Mouse (Mus musculus) CH12.LX (cell line): Measurements from ENCODE around the gene Asic4. TPM values are rescaled to one million over a fixed set of nuclear protein-coding genes. Genes with fewer than 3 reads are reported as not detected.
A peak's percentile ranks its signal among the peaks of the same experiment; 100 is the strongest.

ENCODE experiments used
- DNase-seq: peaks from one replicate; pipeline ENCODE4 v3.0.0-alpha.2; 2013; ENCODE audit errors: extremely low read depth
- H3K27ac ChIP-seq: 2 replicates; pipeline ENCODE4 v1.5.1; 2012; ENCODE audit warnings: low read depth, mild to moderate bottlenecking, control low read depth, moderate library complexity; ENCODE audit not compliant: insufficient read depth
- H3K27me3 ChIP-seq: replicated peaks from 2 replicates; pipeline ENCODE3; 2012; ENCODE audit warnings: inconsistent platforms
- H3K36me3 ChIP-seq, 2 experiments: replicated peaks in 1 of 2; 2 replicates each; pipeline versions ENCODE3 to v1.6.1; 2012; ENCODE audit warnings: inconsistent platforms in 1 of 2, low read length in 1 of 2, mild to moderate bottlenecking in 1 of 2, mixed read lengths in 1 of 2, moderate library complexity in 1 of 2; ENCODE audit not compliant: control insufficient read depth in 1 of 2, insufficient read depth in 1 of 2
- H3K4me1 ChIP-seq, 2 experiments: 2 replicates each; pipeline ENCODE4 v1.6.1; 2012; ENCODE audit warnings: inconsistent platforms in 1 of 2, moderate library complexity in 1 of 2; ENCODE audit not compliant: insufficient read depth in 2 of 2, control insufficient read depth in 1 of 2
- H3K4me2 ChIP-seq: 2 replicates; pipeline ENCODE4 v1.6.1; 2012; ENCODE audit warnings: low read depth, mild to moderate bottlenecking, control low read depth; ENCODE audit not compliant: poor library complexity, insufficient read depth, severe bottlenecking
- H3K4me3 ChIP-seq, 3 experiments: fragments of 150-350 bp in 1 of 3; sonication (generic) in 1 of 3; replicated peaks in 1 of 3; 2 replicates each; pipeline versions ENCODE3 to v1.5.1; 2011 to 2012; ENCODE audit warnings: low read depth in 2 of 3, low read length in 2 of 3, mild to moderate bottlenecking in 2 of 3, moderate library complexity in 2 of 3, control low read depth in 1 of 3, improper control_type of control experiment in 1 of 3, inconsistent platforms in 1 of 3, mixed read lengths in 1 of 3; ENCODE audit not compliant: poor library complexity in 1 of 3
- H3K79me2 ChIP-seq: replicated peaks from 2 replicates; pipeline ENCODE4 v1.6.1; 2012; ENCODE audit warnings: mild to moderate bottlenecking, moderate library complexity; ENCODE audit not compliant: control insufficient read depth, poor library complexity, insufficient read depth, severe bottlenecking; ENCODE audit errors: extremely low read depth
- H3K9ac ChIP-seq: 2 replicates; pipeline ENCODE4 v1.6.1; 2012; ENCODE audit warnings: low read depth, mild to moderate bottlenecking, control low read depth, moderate library complexity; ENCODE audit not compliant: insufficient read depth
- H3K9me3 ChIP-seq: replicated peaks from 2 replicates; pipeline ENCODE3; 2012; ENCODE audit warnings: low read length, inconsistent platforms, mixed read lengths
- E2F4 ChIP-seq: IDR thresholded peaks from 2 replicates; pipeline ENCODE4 v1.6.1; 2011; ENCODE audit warnings: low read depth, low read length, improper control_type of control experiment; ENCODE audit not compliant: insufficient replicate concordance
- EP300 ChIP-seq: IDR thresholded peaks from 2 replicates; pipeline ENCODE4 v1.6.1; 2011; ENCODE audit warnings: low read length, improper control_type of control experiment
- ETS1 ChIP-seq: conservative IDR thresholded peaks from 2 replicates; pipeline ENCODE4 v1.6.1; 2012; ENCODE audit warnings: low read depth, mild to moderate bottlenecking, inconsistent platforms, low read length, improper control_type of control experiment, moderate library complexity
- GABPA ChIP-seq: IDR thresholded peaks from 2 replicates; pipeline ENCODE4 v1.6.1; 2012; ENCODE audit warnings: low read depth, low read length, improper control_type of control experiment, inconsistent platforms; ENCODE audit not compliant: insufficient replicate concordance
- IRF4 ChIP-seq: IDR thresholded peaks from 2 replicates; pipeline ENCODE4 v1.6.1; 2014; ENCODE audit warnings: low read depth, mild to moderate bottlenecking, inconsistent platforms, low read length, improper control_type of control experiment
- JUND ChIP-seq: conservative IDR thresholded peaks from 2 replicates; pipeline ENCODE4 v1.6.1; 2011; ENCODE audit warnings: low read depth, low read length, improper control_type of control experiment
- KAT2A ChIP-seq: IDR thresholded peaks from 2 replicates; pipeline ENCODE4 v1.6.1; 2012; ENCODE audit warnings: low read length, improper control_type of control experiment, inconsistent platforms; ENCODE audit not compliant: insufficient replicate concordance
- MAX ChIP-seq: IDR thresholded peaks from 2 replicates; pipeline ENCODE4 v1.6.1; 2011; ENCODE audit warnings: low read length, improper control_type of control experiment
- MEF2A ChIP-seq: IDR thresholded peaks from 2 replicates; pipeline ENCODE4 v1.6.1; 2014; ENCODE audit warnings: low read depth, mild to moderate bottlenecking, inconsistent platforms, low read length, improper control_type of control experiment, borderline replicate concordance
- MYC ChIP-seq: IDR thresholded peaks from 2 replicates; pipeline ENCODE4 v1.6.1; 2011; ENCODE audit warnings: low read depth, mild to moderate bottlenecking, improper control_type of control experiment, low read length
- NRF1 ChIP-seq: IDR thresholded peaks from 2 replicates; pipeline ENCODE4 v1.6.1; 2014; ENCODE audit warnings: low read depth, mild to moderate bottlenecking, inconsistent platforms, low read length, improper control_type of control experiment, moderate library complexity
- PAX5 ChIP-seq: IDR thresholded peaks from 2 replicates; pipeline ENCODE4 v1.6.1; 2012; ENCODE audit warnings: low read length, inconsistent platforms, mixed read lengths
- RAD21 ChIP-seq: IDR thresholded peaks from 2 replicates; pipeline ENCODE4 v1.6.1; 2011; ENCODE audit warnings: low read depth, mild to moderate bottlenecking, low read length, improper control_type of control experiment, moderate library complexity
- RCOR1 ChIP-seq: conservative IDR thresholded peaks from 2 replicates; pipeline ENCODE4 v1.6.1; 2012; ENCODE audit warnings: low read depth, mild to moderate bottlenecking, inconsistent platforms, low read length, improper control_type of control experiment
- SMC3 ChIP-seq: IDR thresholded peaks from 2 replicates; pipeline ENCODE4 v1.6.1; 2011; ENCODE audit warnings: low read depth, low read length, improper control_type of control experiment
- TCF12 ChIP-seq: IDR thresholded peaks from 2 replicates; pipeline ENCODE4 v1.6.1; 2014; ENCODE audit warnings: low read depth, mild to moderate bottlenecking, inconsistent platforms, low read length, improper control_type of control experiment
- UBTF ChIP-seq: IDR thresholded peaks from 2 replicates; pipeline ENCODE4 v1.6.1; 2012; ENCODE audit warnings: low read depth, mild to moderate bottlenecking, inconsistent platforms, low read length, improper control_type of control experiment, moderate library complexity
- USF1 ChIP-seq: IDR thresholded peaks from 2 replicates; pipeline ENCODE4 v1.6.1; 2014; ENCODE audit warnings: low read depth, mild to moderate bottlenecking, inconsistent platforms, low read length, improper control_type of control experiment
- ZKSCAN1 ChIP-seq: IDR thresholded peaks from 2 replicates; pipeline ENCODE4 v1.6.1; 2012; ENCODE audit warnings: low read depth, inconsistent platforms, low read length, improper control_type of control experiment, borderline replicate concordance
- ZMIZ1 ChIP-seq: IDR thresholded peaks from 2 replicates; pipeline ENCODE4 v1.6.1; 2012; ENCODE audit warnings: low read depth, mild to moderate bottlenecking, inconsistent platforms, low read length, improper control_type of control experiment
- dilution Hi-C: fragments of 300-500 bp; cut with MboI; formaldehyde crosslinking; loops from 2 replicates; pipeline ENCODE4 v1.14.3; 2020; ENCODE audit warnings: low sequenced_read_pairs; ENCODE audit not compliant: extremely low pct_unique_long_range_greater_than_20kb, extremely low pct_ligation_motif_present
- in situ Hi-C: fragments of 300-500 bp; cut with MboI; formaldehyde crosslinking; loops from 3 replicates; pipeline ENCODE4 v1.14.3; 2019; ENCODE audit warnings: low sequenced_read_pairs, low pct_ligation_motif_present, low pct_unique_long_range_greater_than_20kb, mixed read lengths
- polyA plus RNA-seq: library from polyadenylated mRNA; unstranded; fragments of >175 nt; gene quantifications from 2 replicates; pipeline ENCODE4 v1.2.1, GENCODE M21; 2012; ENCODE audit warnings: low read depth; ENCODE audit not compliant: insufficient read length
- total RNA-seq, 2 experiments: library from RNA; depleted of rRNA; stranded (reverse); fragments of 300-350 nt in 1 of 2; fragments of >200 nt in 1 of 2; gene quantifications; 2 replicates each; pipeline ENCODE4 v1.2.3; 2012 to 2014

Gene Asic4
- total and polyA plus RNA-seq, 3 experiments = not detected

- Histone ChIP-seq H3K27me3 (peaks cover 54% of the 10 kb centered on the region), H3K4me2 (peak overlapping the region; percentile 76; the same call in 1 of the 2 replicates), H3K36me3 (peaks cover 16 to 25% of the 10 kb centered on the region in 2 experiments), H3K9ac (no peak overlapping the region), H3K27ac (no peak overlapping the region), H3K4me1 (peaks cover 18 to 32% of the 10 kb centered on the region in 2 experiments), H3K4me3 (peak overlapping the region in 1 of 3 experiments; percentile 16), H3K9me3 (no peaks in the 10 kb centered on the region), H3K79me2 (no peaks in the 10 kb centered on the region)
- in situ Hi-C loops = no loop called here
- no peak for TF ChIP-seq MYC
- no peak for TF ChIP-seq ZMIZ1
- no peak for TF ChIP-seq RAD21
- no peak for TF ChIP-seq USF1
- no peak for TF ChIP-seq ZKSCAN1
- TF ChIP-seq MEF2A = no peak
- no peak for TF ChIP-seq E2F4
- no peak for TF ChIP-seq ETS1
- no peak for TF ChIP-seq SMC3
- no peak for TF ChIP-seq RCOR1
- no peak for TF ChIP-seq EP300
- TF ChIP-seq JUND = no peak
- no peak for TF ChIP-seq PAX5
- TF ChIP-seq GABPA = no peak
- TF ChIP-seq UBTF = no peak
- TF ChIP-seq NRF1 = no peak
- TF ChIP-seq IRF4 = no peak
- no peak for TF ChIP-seq TCF12
- TF ChIP-seq MAX = no peak
- dilution Hi-C loops = no loop called here
- no peak for DNase-seq
Measured at GRCm38 (mm10) chr1:75446656-75447055, 3.6 kb upstream of the Asic4 start.

DNA sequence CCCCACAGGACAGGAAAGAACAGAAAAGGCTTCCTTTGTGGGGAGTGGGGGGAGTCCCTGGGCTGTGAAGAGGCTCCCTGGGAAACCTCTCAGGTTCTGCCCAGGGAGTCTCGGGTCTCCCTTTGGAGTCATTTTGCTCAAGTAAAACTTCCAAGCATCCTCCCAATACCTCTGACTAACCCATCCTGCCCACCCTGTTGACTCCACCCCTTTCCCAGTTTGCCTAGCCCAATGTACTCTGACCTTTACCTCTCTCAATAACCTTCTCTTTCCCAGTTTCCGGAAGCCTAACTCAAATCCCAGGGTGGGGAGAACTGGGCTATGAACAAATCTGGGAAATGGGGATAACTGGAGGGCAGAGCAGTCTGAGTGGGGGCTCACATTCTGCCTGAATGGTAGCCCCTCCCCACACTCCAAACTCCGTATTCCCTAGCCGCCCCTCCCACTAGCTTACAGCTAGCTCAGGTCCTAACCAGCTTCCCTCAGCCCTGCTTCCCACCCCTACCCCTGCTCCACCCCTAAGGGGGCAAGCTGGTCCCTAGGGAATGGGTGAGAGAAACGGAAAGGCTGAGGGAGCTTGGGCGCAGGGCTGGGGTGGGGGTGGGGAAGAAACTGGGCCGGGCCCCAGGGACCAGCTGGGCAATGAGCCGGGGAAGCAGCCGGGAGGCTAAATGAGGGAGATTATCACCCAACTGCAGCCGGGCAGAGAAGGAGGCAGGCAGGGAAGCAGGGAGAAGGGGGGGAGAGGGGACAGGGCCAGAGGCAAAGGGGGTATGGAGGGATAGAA lies 2.8 kb upstream of the Asic4 start:
- Histone ChIP-seq H3K36me3 (peaks cover 8 to 17% of the 10 kb centered on the region in 2 experiments), H3K4me1 (peaks cover 18 to 32% of the 10 kb centered on the region in 2 experiments), H3K9me3 (no peaks in the 10 kb centered on the region), H3K4me2 (peak overlapping the region; percentile 17), H3K4me3 (no peak overlapping the region), H3K27ac (no peak overlapping the region), H3K9ac (no peak overlapping the region), H3K27me3 (peaks cover 61% of the 10 kb centered on the region), H3K79me2 (no peaks in the 10 kb centered on the region)
- DNase-seq = peak; percentile 22
- TF ChIP-seq MEF2A (no peak), KAT2A (0 out of 2 replicates have a peak, but pooled peaks have one; percentile 28)
- in situ Hi-C loops (no loop called here), dilution Hi-C loops (no loop called here)
